Mouse (Mus musculus) G1E (cell line): ENCODE measurements around the gene Ccdc93.

Source experiments
- CTCF ChIP-seq: IDR thresholded peaks from 2 replicates; pipeline ENCODE4 v1.5.1; 2012; ENCODE audit warnings: low read depth, low read length, inconsistent platforms, mixed read lengths
- GATA1 ChIP-seq: IDR thresholded peaks from 2 replicates; pipeline ENCODE4 v1.6.1; 2012; ENCODE audit warnings: borderline replicate concordance, low read length, inconsistent platforms, mixed read lengths
- TAL1 ChIP-seq: conservative IDR thresholded peaks from 2 replicates; pipeline ENCODE4 v1.6.1; 2012; ENCODE audit warnings: low read depth, low read length, inconsistent platforms, mixed read lengths

DNA sequence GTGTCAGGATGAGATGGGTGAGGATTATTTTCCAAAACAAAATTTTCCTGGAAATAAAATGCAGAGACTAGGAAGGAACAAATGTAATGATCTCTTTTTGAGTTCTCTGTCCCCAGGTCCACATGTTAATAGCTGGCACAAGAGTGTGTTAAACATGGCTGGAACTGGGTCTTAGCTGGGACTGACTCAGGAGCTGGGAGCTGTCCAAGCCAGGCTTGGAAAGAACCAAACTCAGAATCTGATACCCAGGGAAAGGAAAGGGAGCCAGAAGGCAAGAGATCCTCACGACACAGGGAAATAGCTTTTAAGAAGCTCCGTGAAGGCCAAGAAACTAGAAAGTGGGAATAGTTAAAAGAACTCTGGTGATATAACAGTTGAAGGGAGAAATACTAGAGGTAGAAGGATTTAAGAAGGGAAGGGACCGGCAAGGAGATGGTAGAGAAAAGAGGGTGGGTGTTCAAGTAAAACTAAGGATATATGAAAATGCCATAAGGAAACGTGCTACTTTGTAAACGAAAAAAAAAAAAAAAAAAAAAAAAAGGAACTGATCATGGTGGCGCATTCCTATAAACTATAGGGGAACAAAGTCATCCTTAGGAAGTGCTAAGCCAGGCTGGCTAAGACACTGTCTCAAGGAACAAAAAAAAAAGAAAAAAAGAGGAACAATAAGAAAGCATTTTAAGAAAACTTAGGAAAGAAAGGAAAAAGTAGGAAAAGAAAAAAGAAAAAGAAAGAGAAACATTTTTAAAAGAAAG is 489 bp upstream of the Ccdc93 start:
- no peak for TF ChIP-seq TAL1
- no peak for TF ChIP-seq CTCF
- TF ChIP-seq GATA1, result no peak
